Mouse (Mus musculus) cerebellum, adult 2 months (tissue): ENCODE data around the gene Tuba3a.

Experiments
- CTCF ChIP-seq: fragments of 200-500 bp; IDR thresholded peaks from 2 replicates; pipeline ENCODE4 v1.5.1; 2011; ENCODE audit warnings: low read depth, mild to moderate bottlenecking, control low read depth, low read length, moderate library complexity, borderline replicate concordance; ENCODE audit not compliant: insufficient read depth
- POLR2A ChIP-seq: fragments of 200-500 bp; IDR thresholded peaks from 2 replicates; pipeline ENCODE4 v1.6.1; 2011; ENCODE audit warnings: low read length, control low read depth, borderline replicate concordance; ENCODE audit not compliant: insufficient read depth

DNA sequence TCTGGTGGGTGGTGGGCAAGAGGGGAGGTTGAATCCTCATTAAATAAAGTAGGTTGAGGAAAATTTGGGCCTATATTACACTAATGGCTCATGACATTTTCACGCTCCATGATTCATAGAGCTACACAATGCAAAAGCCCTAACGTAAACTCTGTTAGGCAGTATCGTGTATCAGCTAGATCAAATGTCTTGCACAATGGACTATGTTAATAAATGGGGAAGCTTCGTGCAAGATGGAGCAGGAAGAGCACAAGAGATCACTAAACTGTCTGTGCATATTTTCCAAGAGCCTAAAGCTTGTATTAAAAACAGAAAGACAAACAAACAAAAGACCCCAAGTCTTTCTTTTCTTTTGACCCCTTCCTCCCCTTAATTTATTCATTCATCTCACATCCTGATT, 8.2 kb upstream of the Tuba3a start:
- TF ChIP-seq CTCF, result no peak
- no peak for TF ChIP-seq POLR2A
